Mouse (Mus musculus) neural tube, embryonic 14.5 days (tissue): Measurements from ENCODE around the gene Hic1. TPM values are rescaled to one million over a fixed set of nuclear protein-coding genes. Genes with fewer than 3 reads are reported as not detected.
"Not testable (repeated sequence)": the region's sequence is repeated elsewhere in the genome, so short reads cannot be mapped to it uniquely, and the experiment has no call there.

ENCODE experiments used
- ATAC-seq: fragments of 200-750 bp; cut with Nextera tagmentation; 2 replicates; pipeline ENCODE4 v1.8.0; 2017; ENCODE audit warnings: low read depth, mild to moderate bottlenecking, moderate TSS enrichment, moderate library complexity
- H3K27ac ChIP-seq: fragments of 300-500 bp; sonication (generic); 2 replicates; pipeline ENCODE4 v1.5.1; 2014; ENCODE audit warnings: low read depth, mild to moderate bottlenecking, control low read depth, low read length, moderate library complexity, mixed read lengths
- H3K27me3 ChIP-seq: fragments of 300-500 bp; sonication (generic); 2 replicates; pipeline ENCODE4 v1.6.1; 2014; ENCODE audit warnings: low read length; ENCODE audit not compliant: control insufficient read depth, insufficient read depth
- H3K36me3 ChIP-seq: fragments of 300-500 bp; sonication (generic); 2 replicates; pipeline ENCODE4 v1.6.1; 2014; ENCODE audit warnings: low read length, mixed read lengths; ENCODE audit not compliant: control insufficient read depth, insufficient read depth
- H3K4me1 ChIP-seq: fragments of 300-500 bp; sonication (generic); 2 replicates; pipeline ENCODE4 v1.6.1; 2014; ENCODE audit warnings: low read length; ENCODE audit not compliant: control insufficient read depth, insufficient read depth
- H3K4me2 ChIP-seq: fragments of 300-500 bp; sonication (generic); 2 replicates; pipeline ENCODE4 v1.6.1; 2014; ENCODE audit warnings: mild to moderate bottlenecking, low read depth, low read length, control low read depth
- H3K4me3 ChIP-seq: fragments of 300-500 bp; sonication (generic); 2 replicates; pipeline ENCODE4 v1.5.1; 2014; ENCODE audit warnings: low read depth, low read length, control low read depth, mixed read lengths
- H3K9ac ChIP-seq: fragments of 300-500 bp; sonication (generic); replicated peaks from 2 replicates; pipeline ENCODE4 v1.6.1; 2014; ENCODE audit warnings: low read depth, mild to moderate bottlenecking, control low read depth, low read length, mixed read lengths
- H3K9me3 ChIP-seq: fragments of 300-500 bp; sonication (generic); 2 replicates; pipeline ENCODE4 v1.6.1; 2016; ENCODE audit warnings: low read length; ENCODE audit not compliant: control insufficient read depth
- WGBS: fragments of 180-500 bp; shearing (Covaris S2); extraction: QIAGEN DNeasy Blood & Tissue Kit; methylation state at CpG from one replicate; pipeline ENCODE4 v1.1.7; 2014; 5-methylcytosine and 5-hydroxymethylcytosine counted together
- polyA plus RNA-seq: library from polyadenylated mRNA; unstranded; fragments of >200 nt; fragmentation: Nextera tagmentation; extraction: Ambion mirVana; gene quantifications from 2 replicates; pipeline ENCODE4 v1.2.1, GENCODE M21; 2014

The Hic1 gene
- polyA plus RNA-seq, 1 experiment from 2014 or later: 0.33 TPM

DNA sequence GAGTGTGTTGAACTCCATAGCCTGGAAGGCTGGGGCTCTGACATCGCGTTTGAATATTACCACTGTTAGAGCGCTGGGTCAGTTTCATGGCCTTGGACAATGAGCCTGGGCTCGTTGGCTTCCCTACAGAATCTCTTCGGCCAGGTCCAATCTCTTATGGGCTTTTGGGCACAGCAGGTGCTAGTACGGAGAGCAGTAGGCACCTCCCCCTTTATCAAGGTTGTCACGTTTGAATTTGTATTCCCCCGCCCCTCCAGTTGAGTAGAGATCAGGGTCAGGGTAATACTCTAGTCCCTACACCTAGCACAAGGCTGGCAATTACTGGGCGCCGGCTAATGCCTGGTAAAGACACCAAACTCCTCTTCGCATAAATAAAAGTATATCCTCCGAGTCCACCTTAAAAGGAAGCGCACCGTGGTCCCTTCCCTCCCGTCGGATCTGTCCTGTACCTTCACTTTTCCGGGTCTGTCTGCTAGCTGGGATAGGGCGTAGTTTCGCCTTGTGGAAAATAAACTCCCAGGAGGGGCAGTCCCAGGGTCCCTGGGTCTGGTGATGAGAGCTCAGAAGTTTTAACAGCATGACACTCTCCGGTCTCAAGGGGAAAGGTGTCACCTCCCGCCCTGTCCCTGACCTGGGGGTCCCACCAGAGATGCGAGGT, 20.5 kb upstream of the Hic1 start:
- H3K9ac ChIP-seq: peak overlapping the region; percentile 64
- under 1% methylated on average over 22 of the region's 22 CpGs for WGBS
- H3K4me3 ChIP-seq: peak overlapping the region; percentile 79
- H3K27me3 ChIP-seq: peaks cover 14% of the 10 kb centered on the region
- peaks cover 22% of the 10 kb centered on the region for H3K4me1 ChIP-seq
- peak overlapping the region; percentile 92 for H3K4me2 ChIP-seq
- H3K27ac ChIP-seq: 0 out of 2 replicates have a peak overlapping the region, but pooled peaks have one; percentile 5
- H3K9me3 ChIP-seq: no peaks in the 10 kb centered on the region
- ATAC-seq: peak; percentile 4; the same call in 1 of the 2 replicates
- H3K36me3 ChIP-seq: no peaks in the 10 kb centered on the region

GRCm38 (mm10) chr11:75184986-75185385, 15.7 kb upstream of the Hic1 start:
- H3K9ac ChIP-seq: no peak overlapping the region

GRCm38 (mm10) chr11:75184573-75184972, 15.3 kb upstream of the Hic1 start:
- no peaks in the 10 kb centered on the region for H3K9me3 ChIP-seq
- H3K36me3 ChIP-seq: 0 out of 2 replicates have a peak, but pooled peaks cover 3% of the 10 kb centered on the region
- no peak overlapping the region for H3K4me2 ChIP-seq
- H3K27me3 ChIP-seq: no peaks in the 10 kb centered on the region
- H3K4me1 ChIP-seq: peaks cover 15% of the 10 kb centered on the region
- H3K9ac ChIP-seq: no peak overlapping the region
- WGBS: 90% methylated on average over 5 of the region's 5 CpGs
- no peak overlapping the region for H3K4me3 ChIP-seq
- no peak for ATAC-seq
- H3K27ac ChIP-seq: no peak overlapping the region

More at GRCm38 (mm10) chr11:75184986-75185385, 15.7 kb upstream of the Hic1 start:
- Histone ChIP-seq H3K4me3 (no peak overlapping the region), H3K4me1 (peaks cover 17% of the 10 kb centered on the region), H3K27ac (no peak overlapping the region), H3K9me3 (no peaks in the 10 kb centered on the region), H3K4me2 (no peak overlapping the region), H3K36me3 (0 out of 2 replicates have a peak, but pooled peaks cover 3% of the 10 kb centered on the region), H3K27me3 (no peaks in the 10 kb centered on the region)
- WGBS: 38% methylated on average over 2 of the region's 2 CpGs
- ATAC-seq: no peak

DNA sequence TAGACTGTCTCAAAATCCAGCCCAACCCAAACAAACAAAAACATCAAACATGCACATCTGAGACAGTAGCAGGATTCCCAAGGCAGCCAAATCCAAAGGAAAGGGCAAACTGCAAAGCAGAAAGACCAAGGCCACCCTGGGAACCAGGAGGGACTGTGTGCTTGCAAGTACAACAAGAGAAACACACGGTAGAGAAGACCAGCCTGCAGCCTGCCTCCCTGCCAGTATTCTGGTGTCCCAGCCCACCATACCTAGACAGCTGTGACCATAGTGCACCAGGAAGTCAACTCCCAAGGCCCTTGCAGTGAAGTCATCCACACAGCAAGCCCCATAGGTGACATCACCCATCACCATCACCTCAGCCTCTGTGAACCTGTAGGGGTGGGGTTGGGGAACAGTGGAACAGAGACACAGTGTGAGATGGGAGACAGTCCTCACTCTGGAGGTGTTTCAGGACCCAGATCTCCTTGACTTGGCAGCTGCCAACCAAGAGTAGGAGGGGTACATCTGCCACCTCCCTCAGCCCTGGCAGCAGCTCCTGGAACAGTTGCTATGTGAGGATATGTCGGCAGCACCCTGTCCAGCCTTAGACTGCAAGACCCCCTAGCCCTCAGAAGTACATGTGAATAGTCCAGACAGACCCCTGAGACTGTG, 14.7 kb upstream of the Hic1 start:
- Histone ChIP-seq H3K27me3 (no peaks in the 10 kb centered on the region), H3K36me3 (0 out of 2 replicates have a peak, but pooled peaks cover 3% of the 10 kb centered on the region), H3K9me3 (no peaks in the 10 kb centered on the region), H3K4me3 (no peak overlapping the region), H3K9ac (no peak overlapping the region), H3K4me1 (peaks cover 12% of the 10 kb centered on the region), H3K4me2 (no peak overlapping the region), H3K27ac (no peak overlapping the region)
- WGBS: 88% methylated on average over 2 of the region's 2 CpGs
- no peak for ATAC-seq

GRCm38 (mm10) chr11:75178672-75179208, 9.4 kb upstream of the Hic1 start, which contains the start of gene Ovca2:
Ovca2 (minus strand) TSS chr11:75178835.
- Histone ChIP-seq H3K4me1 (peaks cover 18% of the 10 kb centered on the region; the same call in 1 of the 2 replicates), H3K9ac (peak within 1 kb of the TSS; percentile 65), H3K4me2 (peak within 1 kb of the TSS; percentile 97), H3K4me3 (peak within 1 kb of the TSS; percentile 75), H3K27me3 (no peaks in the 10 kb centered on the region), H3K27ac (peak within 1 kb of the TSS; percentile 83), H3K9me3 (no peaks in the 10 kb centered on the region), H3K36me3 (0 out of 2 replicates have a peak, but pooled peaks cover 3% of the 10 kb centered on the region)
- under 1% methylated on average over 33 of the region's 33 CpGs for WGBS
- peak; percentile 95 for ATAC-seq

DNA sequence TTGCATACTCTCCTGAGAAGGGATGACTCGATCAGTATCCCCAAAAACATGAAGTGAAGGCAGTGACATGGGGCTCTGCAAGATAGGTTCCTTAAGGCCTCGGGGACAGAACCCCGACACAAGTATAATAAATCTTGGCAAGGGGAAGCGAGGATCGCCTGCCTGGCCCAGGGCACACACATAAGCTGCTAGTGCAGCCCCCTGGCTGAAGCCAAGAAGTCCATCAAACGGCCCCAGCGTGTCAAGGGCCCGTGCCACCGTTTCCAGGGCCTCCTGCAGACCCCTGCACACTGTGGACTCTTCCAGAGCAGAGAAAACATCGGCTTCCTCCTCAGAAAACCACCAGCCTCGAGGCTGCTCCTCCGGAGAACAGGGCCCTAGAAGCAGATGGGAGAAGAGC, 8.7 kb upstream of the Hic1 start:
- H3K9ac ChIP-seq: peak overlapping the region; percentile 65
- H3K4me3 ChIP-seq: peak overlapping the region; percentile 75
- no peaks in the 10 kb centered on the region for H3K9me3 ChIP-seq
- no peak for ATAC-seq
- H3K27ac ChIP-seq: peak overlapping the region; percentile 83; the same call in 1 of the 2 replicates
- WGBS: 49% methylated on average over 12 of the region's 12 CpGs
- H3K4me2 ChIP-seq: peak overlapping the region; percentile 97
- H3K27me3 ChIP-seq: peaks cover under 1% of the 10 kb centered on the region; the same call in 1 of the 2 replicates
- 0 out of 2 replicates have a peak, but pooled peaks cover 3% of the 10 kb centered on the region for H3K36me3 ChIP-seq
- peaks cover 18% of the 10 kb centered on the region; the same call in 1 of the 2 replicates for H3K4me1 ChIP-seq

GRCm38 (mm10) chr11:75174574-75174973, 5.3 kb upstream of the Hic1 start:
- not testable (repeated sequence) for H3K36me3 ChIP-seq, H3K9me3 ChIP-seq, H3K27me3 ChIP-seq, H3K4me2 ChIP-seq, ATAC-seq, H3K9ac ChIP-seq, H3K4me3 ChIP-seq, H3K27ac ChIP-seq
- peaks cover 29% of the 10 kb centered on the region; the same call in 1 of the 2 replicates for H3K4me1 ChIP-seq
- 76% methylated on average over 6 of the region's 6 CpGs for WGBS

- WGBS: 2% methylated on average over 15 of the region's 15 CpGs
- Histone ChIP-seq H3K4me3 (peak overlapping the region; percentile 68), H3K4me2 (peak overlapping the region; percentile 86), H3K36me3 (no peaks in the 10 kb centered on the region), H3K9me3 (no peaks in the 10 kb centered on the region), H3K27me3 (peaks cover 6% of the 10 kb centered on the region), H3K9ac (peak overlapping the region; percentile 17), H3K4me1 (peaks cover 32% of the 10 kb centered on the region; the same call in 1 of the 2 replicates), H3K27ac (peak overlapping the region; percentile 87)
- ATAC-seq: no peak
Observed at GRCm38 (mm10) chr11:75173799-75174165, 4.5 kb upstream of the Hic1 start.
